In the genomic region with DNA sequence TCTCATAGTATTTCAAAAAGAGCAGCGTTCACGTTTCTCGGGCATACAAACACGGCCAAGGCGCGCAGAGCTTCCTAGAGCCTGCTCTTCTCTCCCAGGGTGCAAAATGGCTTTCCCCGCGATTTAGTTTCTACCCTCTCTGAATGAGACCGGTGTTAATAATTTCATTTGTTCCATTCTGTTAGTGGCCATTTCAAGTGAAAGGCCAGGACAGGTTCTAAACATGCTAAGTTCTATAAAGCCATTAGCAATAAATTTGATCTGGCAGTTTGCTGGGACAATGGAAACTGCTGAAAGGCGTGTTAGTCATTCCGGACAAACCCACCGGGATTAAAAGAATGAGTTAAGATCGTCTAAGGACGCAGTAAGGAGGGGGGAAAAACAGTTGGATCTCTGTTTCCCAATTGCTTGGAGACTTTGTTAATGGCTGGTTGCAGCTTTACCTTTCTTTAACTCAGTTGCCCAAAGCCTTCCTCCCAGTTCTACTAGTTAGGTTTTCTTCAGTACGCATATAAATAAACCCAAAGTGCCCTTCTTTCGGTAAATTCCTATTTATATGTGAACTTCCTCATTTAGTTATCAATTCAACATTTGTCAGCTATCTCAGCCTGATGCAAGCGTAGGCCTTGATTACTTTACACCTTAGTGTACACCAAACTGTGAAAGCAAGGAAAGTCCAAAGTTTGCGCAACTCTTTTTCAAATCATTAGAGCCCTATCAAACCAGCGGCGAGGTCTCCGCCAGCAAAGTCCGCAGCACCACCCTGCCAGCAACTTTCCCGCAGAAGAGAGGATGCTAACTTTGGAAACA, we compare ENCODE assay signal across 14 mouse cellular contexts. TPM values are rescaled to one million over a fixed set of nuclear protein-coding genes. Genes with fewer than 3 reads are reported as not detected.
DNase-seq lines count a peak whose midpoint lies in the region; ATAC-seq lines count a peak whose summit lies in the region.
"Had no signal": no experiment of that assay in that cellular context is flagged by ENCODE, and none has a peak within 500 bp of the region (broad histone marks: within the 10 kb centered on the region; RNA-seq: fewer than 3 reads in every experiment).

No protein-coding gene starts in this region.

- no peak overlapping the region for H3K9ac ChIP-seq in forebrain, embryonic 11.5 days (ENCODE audit: low read length)
- no peak overlapping the region for H3K9ac ChIP-seq in forebrain, embryonic 16.5 days (replicated peaks; ENCODE audit: low read depth, low read length)
- no peak overlapping the region for H3K9ac ChIP-seq in embryonic facial prominence, embryonic 13.5 days
- peak overlapping the region; percentile 76 for H3K9ac ChIP-seq in limb, embryonic 13.5 days
- H3K9ac ChIP-seq in neural tube, embryonic 13.5 days = 0 out of 2 replicates have a peak overlapping the region, but pooled peaks have one; percentile 64

- peaks cover 4% of the 10 kb centered on the region for H3K4me1 ChIP-seq in forebrain, embryonic 11.5 days (replicated peaks; ENCODE audit: control insufficient read depth, insufficient read depth, low read length)
- peaks cover 19% of the 10 kb centered on the region for H3K4me1 ChIP-seq in forebrain, embryonic 16.5 days (replicated peaks; ENCODE audit: control insufficient read depth, insufficient read depth, low read length)
- H3K4me1 ChIP-seq in embryonic facial prominence, embryonic 13.5 days = peaks cover 17% of the 10 kb centered on the region
- H3K4me1 ChIP-seq in limb, embryonic 13.5 days = peaks cover 29% of the 10 kb centered on the region
- peaks cover 21% of the 10 kb centered on the region for H3K4me1 ChIP-seq in neural tube, embryonic 13.5 days (replicated peaks)

- no peak for DNase-seq in forebrain, embryonic 11.5 days (ENCODE audit: low spot score)
- DNase-seq in urinary bladder, postnatal 25 days (ENCODE audit: low spot score) = no peak
- DNase-seq in adrenal gland, adult 18-20 months (ENCODE audit: low spot score in 2 of 2) = no peak
- DNase-seq in frontal cortex, postnatal 10 days (ENCODE audit: low spot score in 2 of 2) = no peak
- DNase-seq: cerebellum, adult 9-11 months; heart, postnatal 14 days; kidney, adult 2 months; lung, adult 2 months; thymus, postnatal 36 days had no signal

- H3K4me3 ChIP-seq in forebrain, embryonic 11.5 days (ENCODE audit: low read depth, low read length) = no peak overlapping the region
- H3K4me3 ChIP-seq in forebrain, embryonic 16.5 days (replicated peaks; ENCODE audit: low read length) = no peak overlapping the region
- no peak overlapping the region for H3K4me3 ChIP-seq in embryonic facial prominence, embryonic 13.5 days
- H3K4me3 ChIP-seq in limb, embryonic 13.5 days = peak overlapping the region; percentile 54
- H3K4me3 ChIP-seq in neural tube, embryonic 13.5 days = peak overlapping the region; percentile 40

- under 1% methylated on average over 23 of the region's 23 CpGs for WGBS in forebrain, embryonic 11.5 days
- WGBS in forebrain, embryonic 16.5 days = 2% methylated on average over 23 of the region's 23 CpGs
- WGBS in embryonic facial prominence, embryonic 13.5 days = 3% methylated on average over 23 of the region's 23 CpGs
- 3% methylated on average over 23 of the region's 23 CpGs for WGBS in limb, embryonic 13.5 days
- under 1% methylated on average over 23 of the region's 23 CpGs for WGBS in neural tube, embryonic 13.5 days

- H3K36me3 ChIP-seq in forebrain, embryonic 11.5 days (ENCODE audit: control insufficient read depth, insufficient read depth, low read length) = no peaks in the 10 kb centered on the region
- no peaks in the 10 kb centered on the region for H3K36me3 ChIP-seq in forebrain, embryonic 16.5 days (ENCODE audit: control insufficient read depth, insufficient read depth)
- no peaks in the 10 kb centered on the region for H3K36me3 ChIP-seq in embryonic facial prominence, embryonic 13.5 days
- H3K36me3 ChIP-seq in limb, embryonic 13.5 days = no peaks in the 10 kb centered on the region
- no peaks in the 10 kb centered on the region for H3K36me3 ChIP-seq in neural tube, embryonic 13.5 days

- H3K4me2 ChIP-seq in forebrain, embryonic 11.5 days (ENCODE audit: low read depth, low read length, severe bottlenecking) = peak overlapping the region; percentile 9; the same call in 1 of the 2 replicates
- no peak overlapping the region for H3K4me2 ChIP-seq in forebrain, embryonic 16.5 days (ENCODE audit: low read length)
- peak overlapping the region; percentile 79 for H3K4me2 ChIP-seq in embryonic facial prominence, embryonic 13.5 days
- H3K4me2 ChIP-seq in limb, embryonic 13.5 days (replicated peaks) = peak overlapping the region; percentile 89
- H3K4me2 ChIP-seq in neural tube, embryonic 13.5 days = peak overlapping the region; percentile 61; the same call in 1 of the 2 replicates

- no peaks in the 10 kb centered on the region for H3K9me3 ChIP-seq in forebrain, embryonic 11.5 days (ENCODE audit: control insufficient read depth, low read length)
- H3K9me3 ChIP-seq in forebrain, embryonic 16.5 days (ENCODE audit: control insufficient read depth, low read length) = no peaks in the 10 kb centered on the region
- H3K9me3 ChIP-seq in embryonic facial prominence, embryonic 13.5 days = no peaks in the 10 kb centered on the region
- no peaks in the 10 kb centered on the region for H3K9me3 ChIP-seq in limb, embryonic 13.5 days
- H3K9me3 ChIP-seq in neural tube, embryonic 13.5 days = no peaks in the 10 kb centered on the region

- no peak for ATAC-seq in forebrain, embryonic 11.5 days (replicated peaks; ENCODE audit: low FRiP score)
- ATAC-seq in forebrain, embryonic 16.5 days = no peak
- ATAC-seq in embryonic facial prominence, embryonic 13.5 days (ENCODE audit: insufficient number of reproducible peaks, insufficient read depth, low FRiP score, low TSS enrichment, low read depth) = no peak
- ATAC-seq in limb, embryonic 13.5 days (ENCODE audit: low FRiP score, low read depth) = no peak
- no peak for ATAC-seq in neural tube, embryonic 13.5 days (ENCODE audit: low read depth)

- no peak overlapping the region for H3K27ac ChIP-seq in forebrain, embryonic 11.5 days (ENCODE audit: low read depth, low read length)
- H3K27ac ChIP-seq in forebrain, embryonic 16.5 days (ENCODE audit: low read length) = no peak overlapping the region
- no peak overlapping the region for H3K27ac ChIP-seq in embryonic facial prominence, embryonic 13.5 days
- H3K27ac ChIP-seq in limb, embryonic 13.5 days = peak overlapping the region; percentile 17; the same call in 1 of the 2 replicates
- H3K27ac ChIP-seq in neural tube, embryonic 13.5 days (replicated peaks) = no peak overlapping the region

- peaks cover 52% of the 10 kb centered on the region for H3K27me3 ChIP-seq in forebrain, embryonic 11.5 days (ENCODE audit: control insufficient read depth, insufficient read depth, low read length)
- peaks cover 57% of the 10 kb centered on the region for H3K27me3 ChIP-seq in forebrain, embryonic 16.5 days (replicated peaks; ENCODE audit: control insufficient read depth, insufficient read depth, low read length)
- peaks cover 78% of the 10 kb centered on the region for H3K27me3 ChIP-seq in embryonic facial prominence, embryonic 13.5 days
- H3K27me3 ChIP-seq in limb, embryonic 13.5 days = peaks cover 72% of the 10 kb centered on the region
- H3K27me3 ChIP-seq in neural tube, embryonic 13.5 days = peaks cover 98% of the 10 kb centered on the region

RNA-seq across cellular contexts. Expression of a gene that starts 2.7 kb away (rescaled TPM):
- polyA plus RNA-seq in forebrain, embryonic 11.5 days (2014; fragmentation: Nextera tagmentation; extraction: Ambion mirVana) = 0.44 and 1.3 TPM in 2 replicates
- polyA plus RNA-seq in forebrain, embryonic 16.5 days (2015; fragmentation: Nextera tagmentation; extraction: Ambion mirVana) = 0.93 and 1.2 TPM in 2 replicates
- polyA plus RNA-seq in embryonic facial prominence, embryonic 13.5 days (2015; fragmentation: Nextera tagmentation; extraction: Ambion mirVana) = 0.21 and 1.2 TPM in 2 replicates
- 13.9 and 20.0 TPM in 2 replicates for polyA plus RNA-seq in limb, embryonic 13.5 days (2015; fragmentation: Nextera tagmentation; extraction: Ambion mirVana)
- 6.2 and 6.6 TPM in 2 replicates for polyA plus RNA-seq in neural tube, embryonic 13.5 days (2015; fragmentation: Nextera tagmentation; extraction: Ambion mirVana)
- total RNA-seq in adrenal gland, adult 18-20 months (2021) = not detected
- total RNA-seq: granulocyte monocyte progenitor cell, adult 5-6 weeks; heart, postnatal 14 days had no signal
- polyA plus RNA-seq: kidney, adult 2 months; lung, adult 2 months had no signal

Comparison
In these comparisons a context has a peak if more than half of its experiments do, and no peak if none do; other contexts are left out.
1. H3K4me3 ChIP-seq: peak in limb, embryonic 13.5 days (single experiment) and neural tube, embryonic 13.5 days (single experiment); none in forebrain, embryonic 11.5 days (single experiment), forebrain, embryonic 16.5 days (single experiment) and embryonic facial prominence, embryonic 13.5 days (single experiment).
2. H3K9ac ChIP-seq: peak in limb, embryonic 13.5 days (single experiment) and neural tube, embryonic 13.5 days (single experiment); none in forebrain, embryonic 11.5 days (single experiment), forebrain, embryonic 16.5 days (single experiment) and embryonic facial prominence, embryonic 13.5 days (single experiment).